Mouse (Mus musculus) E14TG2a.4 (cell line): ENCODE data around the gene Cadps.

Source experiments
- CTCF ChIP-seq: conservative IDR thresholded peaks from 2 replicates; pipeline ENCODE4 v1.5.1; 2014; ENCODE audit warnings: low read length
- NANOG ChIP-seq: IDR thresholded peaks from 2 replicates; pipeline ENCODE4 v1.6.1; 2014; ENCODE audit warnings: borderline replicate concordance, low read length, mixed read lengths
- POU5F1 ChIP-seq: IDR thresholded peaks from 2 replicates; pipeline ENCODE4 v1.6.1; 2014; ENCODE audit warnings: low read length, borderline replicate concordance

DNA sequence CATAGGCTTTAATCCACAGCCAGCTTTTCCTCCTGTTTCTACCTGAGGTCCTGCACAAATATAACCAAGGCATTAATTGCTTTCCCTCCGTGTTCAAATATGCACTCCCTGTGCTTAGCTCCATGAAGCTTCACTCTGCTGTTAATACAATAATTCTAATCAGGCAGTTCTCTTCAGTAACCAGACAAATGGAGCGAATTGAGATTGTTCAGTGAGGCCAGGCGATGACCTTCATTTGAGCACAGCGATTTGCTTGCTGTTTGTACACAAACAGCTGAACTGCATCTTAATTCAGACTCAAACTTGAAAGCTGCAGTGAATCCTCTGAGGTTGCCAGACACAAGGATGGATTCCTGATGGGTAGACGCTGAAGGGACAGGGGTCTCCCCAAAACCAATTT is 239.3 kb downstream of the Cadps start:
- TF ChIP-seq CTCF (no peak), NANOG (no peak), POU5F1 (no peak)
